Mouse (Mus musculus) kidney, postnatal 4 days (tissue): ENCODE data around the gene Theg.
A peak's percentile ranks its signal among the peaks of the same experiment; 100 is the strongest.

ENCODE experiments used
- DNase-seq, 2 experiments: peaks; one replicate each; pipeline ENCODE4 v3.0.0; 2021; ENCODE audit warnings: mixed read lengths in 2 of 2

The Theg gene

DNA sequence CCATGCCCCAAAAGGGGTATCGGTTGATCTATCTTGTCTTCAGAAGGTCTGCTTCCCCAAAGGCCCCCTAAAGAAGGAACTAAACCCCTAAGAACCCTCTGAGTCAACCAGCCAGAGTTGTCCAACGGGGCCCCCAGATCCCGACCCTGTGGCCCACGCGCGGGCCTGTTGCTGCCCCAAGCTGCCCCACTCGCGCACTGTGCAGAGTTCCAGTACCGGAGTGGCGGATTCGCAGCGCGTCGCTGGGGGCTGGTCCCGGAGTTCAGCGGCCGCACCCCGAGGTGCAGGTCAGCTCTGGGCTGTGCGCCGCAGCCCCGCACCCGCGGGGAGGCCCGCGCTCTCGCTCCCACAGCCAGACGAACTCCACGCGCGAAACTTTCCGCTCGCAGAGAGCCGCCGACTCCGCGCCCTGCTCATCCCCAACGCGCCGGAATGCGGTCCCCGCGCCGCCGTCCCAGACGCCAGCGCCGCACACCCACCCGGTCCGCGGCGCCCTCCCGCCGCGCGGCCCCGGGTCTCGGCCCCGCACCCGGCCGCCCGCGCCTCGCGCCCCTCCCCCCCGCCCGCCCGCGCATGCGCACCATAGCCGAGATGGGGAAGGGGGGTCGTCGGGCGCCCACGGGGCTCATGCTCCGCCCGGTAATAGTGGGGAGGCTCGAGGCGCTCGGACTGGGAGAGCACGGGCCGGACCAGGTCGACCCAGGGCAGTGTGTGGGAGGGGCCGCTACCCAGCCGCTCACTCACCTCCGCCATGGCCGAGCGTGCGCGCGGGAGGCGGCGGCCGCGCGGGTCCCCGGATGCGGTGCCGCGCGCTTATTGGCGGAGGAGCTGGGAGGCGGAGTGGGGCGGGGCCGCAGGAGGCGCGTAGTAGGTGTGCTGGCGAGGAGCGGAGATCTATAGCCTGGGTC, 32.5 kb downstream of the Theg start, which contains the start of gene Mier2:
Gene Mier2, minus strand, starts transcription at position 870 of the 908 bp plus-strand sequence.
- peak; percentile 84 to 91 for DNase-seq

DNA sequence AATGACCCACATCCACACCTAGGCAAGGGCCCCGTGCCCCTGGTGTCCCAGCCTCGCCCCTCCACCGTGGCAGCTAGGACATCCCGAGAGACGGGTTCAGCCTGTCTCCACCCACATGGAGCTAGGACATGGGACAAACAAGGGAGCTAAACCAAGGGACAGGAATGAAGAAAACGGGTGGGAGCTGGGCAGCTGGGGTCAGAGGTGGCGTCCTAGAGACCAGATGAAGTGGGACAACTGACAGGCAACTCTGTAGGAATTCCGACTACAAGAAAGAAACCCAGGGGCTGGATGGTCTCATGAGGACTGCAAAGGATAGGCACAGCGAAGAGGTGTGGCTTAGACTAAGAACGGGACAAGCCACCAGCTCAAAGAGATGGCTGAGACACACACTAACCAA, 33.4 kb downstream of the Theg start:
- DNase-seq: no peak

- DNase-seq: no peak
Observed at GRCm38 (mm10) chr10:79553176-79553575, 34.0 kb downstream of the Theg start.

DNA sequence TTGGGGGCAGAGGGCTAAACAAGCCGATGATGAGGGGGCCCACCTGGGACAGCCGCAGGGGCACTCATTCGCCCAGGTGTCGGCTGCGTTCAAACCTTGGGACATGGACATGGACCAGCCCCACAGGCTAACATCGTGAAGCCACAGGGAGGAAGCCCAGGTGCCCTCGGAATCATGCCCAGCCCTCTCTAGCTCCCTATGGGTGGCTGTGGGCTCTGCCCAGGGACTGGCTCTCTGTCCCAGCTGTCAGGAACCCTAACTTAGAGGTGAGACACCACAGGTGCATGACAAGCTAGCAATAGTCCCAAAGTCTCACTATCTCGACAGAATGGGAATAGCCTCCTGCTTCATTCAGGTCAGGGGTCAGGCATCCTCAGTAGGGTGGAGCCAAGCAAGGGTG, 34.6 kb downstream of the Theg start:
- DNase-seq: no peak

- DNase-seq: peak in 1 of 2 experiments; percentile 2
Observed at GRCm38 (mm10) chr10:79550366-79550765, 36.8 kb downstream of the Theg start.

- DNase-seq: peak in 1 of 2 experiments; percentile 0
Observed at GRCm38 (mm10) chr10:79548971-79549723, 38.0 kb downstream of the Theg start.

DNA sequence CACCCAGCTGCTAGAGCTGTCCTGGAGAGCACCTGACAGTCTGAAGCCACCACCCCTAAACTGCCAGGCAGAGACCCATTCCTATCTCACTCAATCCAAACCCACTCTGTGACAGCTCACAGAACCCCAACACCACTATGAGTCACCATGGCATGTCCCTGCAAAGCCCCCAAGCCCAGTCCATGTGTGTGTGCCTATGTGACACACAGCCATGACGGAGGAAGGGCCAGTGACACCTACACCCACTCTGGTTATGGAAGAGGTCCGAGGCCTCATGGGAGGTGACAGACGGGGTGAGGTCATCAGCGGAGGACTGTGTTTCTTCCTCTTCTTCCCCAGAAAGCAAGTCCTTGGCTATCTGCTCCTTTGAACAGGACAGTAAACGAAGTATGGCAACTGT, 38.6 kb downstream of the Theg start:
- DNase-seq: peak in 1 of 2 experiments; percentile 1

- peak in 1 of 2 experiments; percentile 6 for DNase-seq
Observed at GRCm38 (mm10) chr10:79547148-79547675, 39.9 kb downstream of the Theg start.

GRCm38 (mm10) chr10:79546483-79546882, 40.6 kb downstream of the Theg start:
- no peak for DNase-seq

- DNase-seq: no peak
Observed at GRCm38 (mm10) chr10:79545891-79546290, 41.2 kb downstream of the Theg start.

- peak in 1 of 2 experiments; percentile 1 for DNase-seq
Observed at GRCm38 (mm10) chr10:79544631-79545030, 42.5 kb downstream of the Theg start.

GRCm38 (mm10) chr10:79543884-79544597, 43.1 kb downstream of the Theg start:
- DNase-seq: peak in 1 of 2 experiments; percentile 1

DNA sequence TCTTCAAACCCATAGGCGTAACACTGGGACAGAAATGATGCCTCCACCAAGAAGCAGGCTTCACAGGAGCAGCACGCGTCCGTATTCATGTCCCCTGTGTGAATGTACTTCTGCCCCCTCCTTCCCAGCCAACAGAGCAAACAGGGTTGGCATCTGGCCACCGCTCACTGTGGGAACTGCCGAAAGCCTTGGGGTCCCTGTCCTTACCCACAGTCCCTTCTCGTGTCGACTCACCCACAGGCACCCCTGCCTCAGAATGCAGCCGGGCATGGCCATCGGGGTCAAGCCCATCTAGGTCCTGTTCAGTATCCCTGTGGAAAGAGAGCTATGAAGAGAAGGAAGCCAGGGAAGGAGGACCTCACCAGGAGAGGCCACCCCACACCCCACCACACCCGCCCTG, 45.0 kb downstream of the Theg start:
- peak in 1 of 2 experiments; percentile 24 for DNase-seq

DNA sequence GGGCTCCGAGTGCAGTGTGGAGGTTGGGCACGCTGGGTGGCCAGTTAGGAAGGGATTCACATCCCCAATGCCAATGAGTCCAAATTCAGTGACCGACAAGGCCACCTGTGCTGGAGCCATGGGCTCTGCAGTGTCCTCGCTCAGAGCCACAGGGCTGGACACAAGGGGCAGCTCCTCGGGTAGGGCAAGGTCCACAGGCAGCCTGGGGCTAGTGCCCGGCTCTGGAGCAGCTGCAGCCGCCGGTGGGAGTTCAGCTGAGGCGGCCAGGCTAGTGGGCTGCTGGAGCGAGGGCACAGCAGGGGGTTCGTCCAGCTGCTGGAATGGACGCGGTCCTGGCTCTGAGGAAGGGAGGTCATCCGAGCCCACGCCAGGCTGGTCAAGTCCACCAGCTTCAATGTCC, 45.6 kb downstream of the Theg start:
- peak; percentile 31 to 59 for DNase-seq

DNA sequence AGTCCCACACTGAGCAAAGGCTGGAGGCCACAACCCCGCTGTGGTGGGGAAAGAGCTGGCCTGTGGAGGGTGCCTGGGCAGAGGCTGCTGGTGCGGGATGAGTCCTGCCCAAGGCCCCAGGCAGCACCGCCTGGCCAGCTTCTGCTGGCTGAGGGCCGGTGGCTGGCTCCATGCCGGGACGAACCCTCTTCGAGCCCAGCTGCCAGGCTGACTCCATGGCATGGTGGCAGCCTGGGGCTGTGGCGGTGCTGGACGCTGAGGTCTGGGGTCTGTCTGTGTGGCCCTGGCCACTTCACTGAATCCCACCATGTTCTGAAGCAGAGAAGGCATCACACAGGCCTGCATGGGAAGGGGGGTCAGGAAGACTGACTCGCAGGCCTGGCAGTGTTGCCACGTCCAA, 46.4 kb downstream of the Theg start:
- DNase-seq: no peak

GRCm38 (mm10) chr10:79539701-79540495, 47.2 kb downstream of the Theg start:
- DNase-seq: peak in 1 of 2 experiments; percentile 1

DNA sequence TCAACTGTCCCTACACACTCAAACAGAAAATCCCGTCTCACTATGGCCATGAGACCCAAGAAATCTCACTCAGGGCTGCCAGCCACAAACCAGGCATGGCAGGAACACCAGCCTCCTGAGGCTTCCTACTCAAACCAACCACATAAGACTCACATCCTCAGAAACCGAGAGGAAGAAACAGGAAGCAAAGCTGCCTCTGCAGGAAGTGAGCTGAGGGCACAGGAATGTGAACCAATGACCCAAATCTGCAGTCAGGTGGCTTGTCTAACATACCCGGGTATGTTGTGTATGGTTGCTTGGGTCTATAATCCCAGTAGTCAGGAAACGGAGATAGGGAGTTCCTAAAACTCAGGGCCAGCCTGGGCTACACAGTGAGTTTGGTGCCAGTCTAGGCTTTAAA, 48.3 kb downstream of the Theg start:
- no peak for DNase-seq

GRCm38 (mm10) chr10:79538323-79538722, 48.8 kb downstream of the Theg start:
- DNase-seq: no peak

GRCm38 (mm10) chr10:79537781-79538180, 49.4 kb downstream of the Theg start:
- no peak for DNase-seq

- no peak for DNase-seq
Observed at GRCm38 (mm10) chr10:79537271-79537670, 49.9 kb downstream of the Theg start.

- no peak for DNase-seq
Observed at GRCm38 (mm10) chr10:79536461-79537080, 50.6 kb downstream of the Theg start.
